Mouse (Mus musculus) 416B (cell line): ENCODE data around the gene Gm20388.

Experiments
- DNase-seq: peaks from one replicate; pipeline ENCODE4 v3.0.0; 2011; ENCODE audit warnings: low read depth

Gm20388 gene

DNA sequence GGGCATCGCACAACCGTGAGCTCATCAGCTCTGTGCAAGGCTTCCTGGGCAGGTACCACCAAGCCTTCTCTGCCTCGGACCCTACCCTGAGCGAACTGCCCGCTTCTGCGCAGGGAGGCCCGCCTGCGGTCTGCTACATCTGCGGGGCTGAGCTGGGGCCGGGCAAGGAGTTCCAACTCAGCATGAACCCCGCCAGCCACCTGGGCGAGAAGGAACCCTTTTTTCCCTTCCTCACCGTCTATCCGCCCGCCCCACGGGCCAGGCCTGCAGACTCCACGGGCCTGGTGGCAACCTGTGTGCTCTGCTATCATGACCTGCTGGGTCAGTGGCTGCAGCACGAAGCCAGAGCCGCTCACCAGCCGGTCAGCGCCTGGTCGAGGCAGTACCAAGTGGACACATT is 319.4 kb downstream of the Gm20388 start:
- DNase-seq: no peak

DNA sequence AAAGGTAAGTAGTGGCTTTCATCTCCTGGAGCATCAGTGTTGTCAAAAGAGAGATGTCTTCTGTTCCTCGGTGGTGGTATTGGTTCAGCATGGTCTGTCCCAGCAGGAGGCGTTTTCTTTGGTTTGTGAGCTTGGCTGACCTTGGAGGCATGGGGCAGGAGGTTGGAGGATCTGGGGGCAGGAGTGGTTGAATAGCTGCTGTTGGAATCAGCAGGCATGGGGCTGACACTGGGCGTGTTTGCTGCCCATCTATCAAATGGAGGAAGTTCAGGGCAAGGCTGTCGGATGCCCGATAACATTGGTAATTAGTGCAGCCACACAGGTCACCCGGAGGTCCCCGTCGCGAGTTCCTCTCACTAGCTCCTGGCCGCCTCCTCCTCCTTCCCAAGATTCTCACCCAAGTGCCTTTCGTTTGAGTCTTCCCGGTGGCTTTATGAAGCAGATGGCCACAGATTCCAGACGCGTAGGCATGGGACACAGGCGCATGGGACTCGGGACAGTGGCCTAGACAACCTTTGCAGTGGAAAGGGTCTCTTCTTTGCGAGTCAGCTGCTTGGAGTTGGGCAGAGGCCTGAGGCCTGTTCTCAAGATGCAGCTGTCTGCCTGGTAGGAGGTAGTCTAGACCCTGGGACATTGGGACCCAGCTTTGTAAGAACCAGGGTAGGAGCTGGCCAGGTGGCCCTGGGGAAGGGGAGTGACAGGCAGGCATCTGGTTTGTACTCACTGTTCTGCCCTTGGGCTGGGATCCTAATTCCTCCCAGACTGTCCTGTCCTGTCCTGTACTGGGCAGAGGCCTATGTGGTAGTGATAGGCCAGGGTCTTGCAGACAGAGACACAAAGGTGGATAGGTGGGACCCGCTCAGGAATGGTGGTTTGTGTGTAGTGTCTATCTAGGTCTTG is 320.3 kb downstream of the Gm20388 start:
- DNase-seq: no peak

DNA sequence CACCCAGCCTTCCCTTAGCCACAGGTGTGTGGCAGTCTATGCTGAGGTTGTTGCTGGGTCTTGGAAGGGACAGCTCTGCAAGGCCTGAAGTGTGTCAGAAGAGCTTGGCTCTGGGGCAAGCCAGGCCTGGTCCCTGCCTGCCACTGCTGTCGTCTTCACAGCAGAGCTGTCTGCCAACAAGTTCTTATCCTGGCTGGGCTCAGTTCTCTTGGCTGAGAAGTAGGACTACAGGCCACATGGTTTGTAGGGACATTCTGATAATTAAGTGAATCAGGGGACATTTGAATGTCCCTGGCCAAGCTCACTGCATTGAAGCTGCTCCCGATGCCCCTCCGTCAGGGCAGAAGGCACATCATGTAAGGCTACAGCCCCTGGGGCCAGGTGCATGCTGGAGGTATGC is 321.2 kb downstream of the Gm20388 start:
- DNase-seq: no peak

DNA sequence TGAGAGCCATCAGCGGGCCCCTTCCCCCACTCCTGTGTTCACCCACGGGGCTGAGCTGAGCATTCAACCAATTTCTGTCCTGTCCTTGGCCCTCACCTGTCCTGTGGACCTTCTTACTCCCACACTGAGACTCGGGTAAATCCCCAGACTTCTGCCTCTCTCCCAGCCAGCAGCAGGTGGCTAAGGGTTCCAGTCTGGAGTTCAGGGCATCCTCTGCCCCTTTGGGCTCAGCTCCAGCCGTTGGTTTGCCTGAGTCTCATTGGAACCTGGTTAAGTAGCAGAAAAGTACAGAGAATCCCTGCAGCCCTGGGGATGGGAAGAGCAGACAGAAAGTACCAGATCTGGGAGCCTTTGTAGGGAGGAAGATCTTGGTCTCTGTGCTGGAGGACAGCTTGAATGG is 321.8 kb downstream of the Gm20388 start:
- DNase-seq: no peak

DNA sequence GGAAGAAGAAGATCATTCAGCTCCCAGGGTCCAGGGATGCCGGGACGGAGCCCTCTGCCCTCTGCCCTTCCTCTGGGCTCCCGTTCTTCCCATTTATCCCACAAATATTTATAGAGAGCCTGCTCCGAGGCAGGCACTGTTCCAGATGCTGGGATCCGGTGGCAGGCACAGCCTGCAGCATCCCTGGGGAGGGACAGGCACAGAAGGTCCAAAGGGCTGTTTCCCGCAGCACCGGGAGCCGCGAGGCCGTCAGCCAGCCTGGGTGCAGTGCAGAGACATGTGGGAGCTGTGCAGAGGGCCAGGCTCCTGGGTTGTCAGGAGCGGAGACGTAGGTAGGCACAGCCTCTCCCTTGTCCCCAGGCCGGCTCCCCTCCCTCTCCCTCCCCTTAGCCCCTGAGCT is 322.3 kb downstream of the Gm20388 start:
- DNase-seq: no peak

DNA sequence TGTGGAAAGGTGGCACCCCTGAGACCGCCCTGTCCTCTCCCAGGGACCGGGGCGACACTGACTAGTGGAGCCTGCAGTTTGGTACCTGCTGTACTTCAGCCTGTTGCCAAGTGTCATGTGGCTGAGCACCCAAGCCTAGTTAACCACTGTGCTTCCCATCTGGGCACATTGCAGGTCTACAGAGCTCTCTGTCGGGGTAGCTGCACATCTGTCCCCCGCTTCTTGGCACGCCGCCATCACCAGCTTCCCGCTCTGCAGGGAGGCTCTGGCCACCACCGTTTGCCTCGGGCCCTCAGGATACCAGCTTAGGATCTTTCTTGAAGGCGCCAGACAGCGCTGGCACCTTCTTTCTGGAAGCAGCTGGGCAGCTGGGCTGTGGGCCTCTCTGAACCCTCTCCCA is 323.8 kb downstream of the Gm20388 start:
- no peak for DNase-seq

DNA sequence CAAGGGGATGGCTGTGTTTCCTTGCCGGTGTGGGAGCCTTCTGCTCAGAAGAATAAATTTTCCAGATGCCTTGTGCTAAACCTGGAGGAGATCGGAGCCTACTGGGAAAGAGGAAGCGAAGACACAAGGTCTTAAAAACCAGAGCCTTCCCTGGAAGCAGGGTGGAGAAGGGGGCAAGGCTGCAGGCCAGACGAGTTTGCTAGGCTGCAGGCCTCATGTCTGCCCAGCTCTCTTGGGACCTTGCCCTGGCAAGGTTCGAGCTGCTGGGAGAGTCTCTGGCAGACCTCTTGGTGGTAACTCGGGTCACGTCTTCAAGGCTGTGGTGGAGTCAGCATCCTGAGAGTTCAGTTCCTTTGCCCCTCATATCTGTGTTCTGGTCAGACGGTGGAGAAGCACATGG is 324.2 kb downstream of the Gm20388 start:
- DNase-seq: no peak

DNA sequence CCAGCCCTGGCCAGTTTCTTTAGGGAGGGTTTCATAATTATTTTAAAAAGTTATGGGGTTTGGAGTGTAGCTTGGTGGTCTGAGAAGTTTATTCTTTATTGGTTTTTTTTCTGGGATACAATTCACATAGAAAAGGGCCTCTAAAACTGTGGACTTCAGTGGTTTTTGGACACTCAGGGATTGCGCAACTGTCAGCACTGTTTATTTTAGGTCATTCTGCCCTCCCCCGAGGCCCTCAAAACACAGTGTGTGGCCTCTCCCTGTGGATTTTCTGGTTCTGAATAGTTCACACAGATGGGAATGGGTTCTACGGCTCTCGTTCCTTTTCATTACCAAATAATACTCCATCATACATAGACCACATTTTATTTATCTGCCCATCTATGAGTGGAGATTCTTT is 332.6 kb downstream of the Gm20388 start:
- no peak for DNase-seq

DNA sequence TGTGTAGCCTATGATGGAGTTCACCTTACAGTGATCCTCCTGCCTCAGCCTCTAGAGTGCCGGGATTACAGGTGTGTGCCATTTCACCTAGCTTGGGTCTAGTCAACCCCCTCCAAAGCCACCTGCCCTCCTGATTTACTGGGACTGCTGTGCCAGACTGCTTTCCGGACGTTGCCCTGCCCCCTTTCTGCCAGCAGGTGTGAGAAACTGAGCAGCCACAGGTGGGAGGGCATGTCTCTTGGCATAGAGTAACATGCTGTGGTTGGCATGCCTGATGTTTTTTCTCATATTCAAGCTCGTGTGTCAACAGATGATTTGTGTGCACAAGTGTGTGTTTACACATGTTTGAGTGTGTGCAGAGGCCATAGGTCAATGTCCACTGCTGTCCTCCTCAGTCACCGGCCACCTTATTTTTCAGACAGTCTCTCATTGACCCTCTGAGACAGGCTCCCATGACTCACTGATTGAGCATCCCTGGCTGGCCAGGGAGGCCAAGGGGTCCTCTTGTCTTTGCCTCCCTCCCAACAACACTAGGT is 333.3 kb downstream of the Gm20388 start:
- DNase-seq: no peak

DNA sequence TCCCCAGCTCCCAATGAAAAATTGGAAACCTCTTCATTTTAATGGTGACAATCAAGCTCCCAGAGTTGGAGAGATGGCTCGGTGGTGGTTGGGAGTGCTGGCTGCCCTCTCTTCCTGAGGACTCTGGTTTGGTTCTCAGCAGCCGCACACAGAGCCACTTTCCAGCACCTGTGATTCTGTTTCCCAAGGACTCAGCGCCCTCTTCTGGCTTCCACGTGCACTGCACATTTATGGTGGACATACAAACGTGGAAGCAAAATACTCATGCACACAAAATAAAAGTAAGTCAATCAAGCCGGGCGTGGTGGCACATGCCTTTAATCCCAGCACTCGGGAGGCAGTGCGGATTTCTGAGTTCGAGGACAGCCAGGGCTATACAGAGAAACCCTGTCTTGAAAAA is 333.9 kb downstream of the Gm20388 start:
- DNase-seq: peak; percentile 17

DNA sequence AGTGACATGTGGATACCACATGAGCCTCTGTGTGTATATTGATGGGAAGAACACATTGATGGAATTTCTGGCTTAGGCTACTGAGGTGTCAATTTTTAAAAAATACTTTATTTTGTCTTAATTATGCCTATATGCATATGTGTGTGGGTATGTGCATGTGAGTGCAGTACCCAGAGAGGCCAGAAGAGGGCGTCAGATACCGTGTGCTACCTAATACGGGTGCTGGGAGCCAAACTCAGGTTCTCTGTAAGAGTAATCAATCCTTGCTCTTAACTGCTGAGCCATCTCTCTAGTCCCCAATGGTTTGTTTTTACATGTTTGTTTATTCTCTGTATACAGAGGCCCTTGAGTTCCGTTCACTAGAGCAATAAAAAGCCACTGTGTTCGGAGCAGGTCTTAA is 337.0 kb downstream of the Gm20388 start:
- no peak for DNase-seq

DNA sequence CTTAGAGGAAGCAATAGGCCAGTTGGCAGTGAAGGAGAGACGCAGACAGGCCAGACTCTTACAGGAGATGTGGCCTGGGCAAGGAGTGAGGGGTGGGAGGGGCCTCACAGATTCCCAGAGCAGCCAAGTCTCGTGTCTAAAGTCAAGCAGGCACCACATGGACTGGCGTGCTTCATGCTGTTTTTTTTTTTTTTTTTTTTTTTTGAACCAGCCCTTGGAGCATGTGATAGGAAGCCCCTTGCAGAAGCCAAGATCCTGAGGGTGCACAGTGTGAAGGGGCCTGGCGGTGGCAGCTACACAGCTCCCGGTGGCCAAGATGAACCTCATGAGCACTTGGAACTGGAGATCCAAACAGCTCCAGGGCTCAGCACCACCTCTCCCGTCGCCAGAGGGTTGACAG is 337.4 kb downstream of the Gm20388 start:
- DNase-seq: no peak

DNA sequence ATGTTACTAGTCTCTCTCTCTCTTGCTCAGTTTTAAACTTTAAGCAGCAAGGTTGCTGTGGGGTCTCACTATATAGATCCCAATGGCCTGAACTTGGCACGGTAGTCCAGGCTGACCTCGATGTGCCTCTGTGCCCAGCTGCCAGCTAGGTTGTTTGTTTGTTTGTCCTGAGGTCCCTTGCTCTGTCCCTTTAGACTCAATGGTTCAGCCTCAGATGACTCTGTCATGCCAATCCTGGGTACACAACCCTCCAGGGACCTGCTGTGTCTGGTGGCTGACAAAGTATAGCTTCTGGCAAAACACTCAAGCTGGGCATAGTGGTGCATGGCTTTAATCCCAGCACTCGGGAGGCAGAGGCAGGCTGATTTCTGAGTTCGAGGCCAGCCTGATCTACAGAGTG is 337.8 kb downstream of the Gm20388 start:
- DNase-seq: no peak

DNA sequence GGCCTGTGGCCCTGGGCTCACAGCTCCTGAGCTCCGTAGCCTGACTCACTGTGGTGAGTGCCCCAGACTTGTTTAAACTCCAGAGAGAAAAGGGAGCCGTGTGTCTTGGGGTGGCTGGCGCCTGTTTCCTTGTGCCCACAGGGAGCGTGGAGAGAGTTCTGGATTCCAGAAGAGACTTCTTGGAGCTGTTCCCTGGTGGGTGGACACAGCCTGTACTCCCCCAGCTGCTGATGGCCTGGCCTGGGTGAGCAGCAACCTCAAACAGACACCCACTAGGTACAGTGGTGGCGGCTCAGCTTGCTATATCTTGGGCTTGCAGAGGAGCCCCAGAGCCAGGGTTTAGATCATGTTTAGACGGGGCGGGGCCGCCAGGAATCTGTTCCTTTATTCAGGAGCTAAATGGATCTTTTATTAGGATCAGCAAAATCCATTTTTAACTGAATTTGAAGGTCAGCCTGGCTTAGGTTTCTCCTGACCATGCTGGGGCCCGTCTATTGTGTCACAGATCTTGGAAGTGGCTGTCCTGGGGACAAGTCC is 339.2 kb downstream of the Gm20388 start:
- no peak for DNase-seq

DNA sequence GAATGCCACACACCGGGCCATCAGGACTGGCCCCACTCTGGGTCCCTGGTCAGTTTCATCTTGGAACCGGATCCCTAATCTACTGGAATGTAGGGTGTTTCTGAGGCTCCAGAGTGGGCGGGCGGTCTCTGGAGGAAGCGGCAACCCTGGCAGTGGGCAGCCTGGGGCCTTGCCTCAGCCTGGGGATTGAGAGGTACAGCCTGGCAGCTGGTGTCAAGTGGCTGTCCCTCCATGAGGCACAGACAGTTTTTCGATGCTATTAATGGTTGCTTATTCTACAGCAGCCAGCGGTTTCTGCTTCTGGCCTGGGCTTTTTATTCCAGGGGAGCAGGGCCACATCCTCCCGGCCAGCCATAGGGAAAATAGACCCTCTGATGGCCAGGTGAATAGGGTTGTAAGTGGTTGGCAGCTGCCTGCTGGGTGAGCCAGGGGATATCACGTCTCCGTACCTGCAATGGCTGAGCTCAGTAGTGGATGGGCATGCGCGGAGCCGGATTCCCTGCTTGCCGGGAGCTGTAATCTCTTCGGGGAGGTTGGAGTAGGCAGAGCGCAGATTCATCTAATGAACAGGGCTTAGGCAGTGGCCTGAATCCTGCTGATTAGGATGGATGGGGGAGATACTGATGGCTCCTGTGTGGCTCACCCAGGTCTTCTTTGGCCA is 340.2 kb downstream of the Gm20388 start:
- DNase-seq: no peak

DNA sequence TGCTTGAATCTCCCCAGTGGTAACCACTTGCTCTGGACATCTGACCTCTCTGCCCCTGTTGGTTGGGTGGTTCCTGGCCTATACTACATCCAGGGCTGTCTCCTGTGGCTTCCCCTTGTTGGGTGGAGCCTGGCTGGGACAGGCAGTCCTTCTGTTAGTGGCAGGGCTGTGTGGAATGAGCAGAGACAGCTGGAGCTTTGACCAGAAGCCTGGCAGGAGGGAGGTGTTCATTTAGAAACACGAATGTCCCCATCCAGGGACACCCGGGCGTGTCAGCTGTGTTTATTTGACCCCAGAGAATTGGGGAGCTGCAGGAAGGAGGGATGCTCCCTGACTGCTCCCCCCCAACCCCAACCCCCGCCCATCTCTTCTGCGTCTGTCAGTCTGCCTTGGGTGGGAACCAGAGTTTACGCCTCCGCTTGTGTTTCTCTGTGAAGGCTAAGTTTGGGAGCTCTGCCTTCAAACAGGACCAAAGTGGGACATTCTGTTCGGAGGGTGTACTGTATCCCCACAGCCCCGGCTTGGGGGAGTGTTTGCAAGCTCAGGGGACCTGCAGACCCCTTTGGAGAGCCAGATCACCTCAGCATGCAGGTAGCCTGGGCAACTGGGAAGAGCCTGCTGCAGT is 340.9 kb downstream of the Gm20388 start:
- DNase-seq: no peak

DNA sequence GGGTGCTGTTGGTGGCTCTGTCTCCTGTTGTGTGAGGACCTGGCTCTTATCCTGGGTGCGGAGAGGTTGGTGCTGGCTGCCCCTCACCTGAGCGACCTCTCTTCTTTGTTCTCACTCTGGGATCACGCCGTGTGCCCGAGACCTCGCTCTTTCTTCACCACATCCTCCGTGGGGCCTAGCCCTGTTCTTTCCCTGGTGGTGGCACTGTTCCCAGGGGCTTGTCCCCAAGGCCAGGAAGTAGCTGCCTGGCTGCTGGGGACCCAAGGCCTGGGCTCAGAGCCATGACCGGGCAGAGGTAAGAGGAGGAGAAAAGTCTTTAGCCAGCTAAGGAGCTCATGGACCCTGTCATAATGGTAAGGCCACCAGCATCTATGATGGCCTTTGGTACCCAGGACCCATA is 343.0 kb downstream of the Gm20388 start:
- no peak for DNase-seq

DNA sequence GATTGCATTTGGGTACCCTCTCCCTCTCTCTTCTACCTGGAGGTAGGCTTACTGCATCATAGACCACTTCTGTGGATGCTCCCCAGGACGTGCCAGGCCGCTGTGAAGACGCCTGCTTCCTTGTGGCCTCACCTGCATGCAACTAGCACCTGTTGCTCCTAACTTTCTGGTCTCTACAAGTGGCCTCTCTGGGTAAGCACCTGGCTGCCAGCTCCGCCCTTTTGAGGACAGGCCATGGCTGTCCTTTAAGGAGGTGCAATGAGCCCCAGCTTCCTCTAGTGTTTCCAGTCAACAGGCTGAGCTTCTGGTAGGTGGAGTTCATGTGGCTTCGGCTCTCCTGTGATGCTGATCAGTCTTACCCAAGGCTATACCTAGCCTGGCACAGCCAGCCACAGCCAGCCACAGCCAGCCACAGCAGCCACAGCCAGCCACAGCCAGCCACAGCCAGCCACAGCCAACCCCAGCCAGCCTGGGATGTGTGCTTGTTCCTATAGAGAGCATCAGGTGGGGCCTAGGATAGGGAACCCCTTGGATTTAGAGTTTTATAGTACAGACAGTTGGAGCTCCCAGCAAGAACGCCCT is 344.9 kb downstream of the Gm20388 start:
- no peak for DNase-seq

DNA sequence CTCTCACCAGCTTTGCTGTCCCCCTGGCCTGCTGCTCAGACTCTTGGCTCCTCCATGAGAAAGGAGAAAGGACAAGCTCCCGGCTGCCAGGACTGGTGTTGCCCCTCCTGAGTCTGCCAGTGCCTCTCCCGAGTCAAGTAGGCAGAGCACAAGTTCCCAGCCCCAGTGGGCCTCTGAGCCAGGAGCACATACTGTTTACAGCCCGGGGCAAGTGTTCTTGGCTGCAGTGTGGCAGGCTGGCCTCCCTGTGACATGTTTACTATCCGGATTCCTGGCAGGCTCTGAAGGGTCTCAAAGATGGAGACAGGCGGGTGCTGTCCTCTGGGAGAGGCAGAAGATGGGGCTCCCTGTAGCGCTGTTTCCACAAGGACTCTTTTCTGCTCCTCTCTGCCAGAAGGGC is 346.3 kb downstream of the Gm20388 start:
- no peak for DNase-seq

DNA sequence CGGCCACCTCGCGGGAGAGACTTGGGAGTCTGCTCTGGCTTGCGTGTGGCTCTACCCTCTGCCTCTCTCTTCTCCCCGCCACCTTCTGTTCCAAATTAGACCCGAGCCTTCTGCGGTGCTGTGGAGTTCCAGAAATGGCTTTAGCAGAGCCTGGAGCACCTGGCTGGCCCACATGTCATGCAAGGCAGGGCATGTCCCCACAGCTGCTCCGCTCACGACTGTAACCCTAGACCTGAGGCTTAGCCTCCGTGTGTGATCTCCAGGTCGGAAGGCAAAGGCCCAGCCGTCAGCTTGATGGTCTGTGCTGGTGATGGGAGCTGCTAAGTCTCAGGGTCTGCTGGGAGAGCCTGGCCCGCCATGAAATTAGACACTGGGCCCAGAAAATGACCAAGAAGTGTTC is 348.6 kb downstream of the Gm20388 start:
- no peak for DNase-seq

DNA sequence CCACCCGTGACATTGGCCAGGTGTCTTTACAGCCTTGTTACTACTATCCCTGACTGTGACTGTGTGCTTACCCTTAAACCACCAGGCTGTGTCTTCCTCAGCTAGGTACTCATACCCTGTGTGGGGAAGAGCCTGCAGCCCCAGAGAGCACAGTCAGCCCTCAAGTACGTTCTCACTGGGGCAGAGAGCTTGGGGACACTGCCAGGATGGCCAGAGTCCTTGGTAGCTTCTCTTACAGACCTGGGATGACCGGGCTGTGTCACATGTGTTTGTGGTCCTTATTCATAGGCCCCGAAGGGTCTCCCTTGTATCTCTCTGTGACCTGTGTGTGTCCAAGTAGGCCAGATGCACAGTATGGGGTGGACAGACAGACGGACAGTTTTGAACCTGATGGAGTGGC is 350.0 kb downstream of the Gm20388 start:
- DNase-seq: no peak
